22 mouse cellular contexts compared by ENCODE assay signal in genomic region chr2:120131881-120132280, GRCm38 (mm10). TPM values are rescaled to one million over a fixed set of nuclear protein-coding genes. Genes with fewer than 3 reads are reported as not detected.
A peak's percentile ranks its signal among the peaks of the same experiment; 100 is the strongest.
DNase-seq lines count a peak whose midpoint lies in the region; ATAC-seq and TF ChIP-seq lines count a peak whose summit lies in the region.
"Had no signal": no experiment of that assay in that cellular context is flagged by ENCODE, and none has a peak within 500 bp of the region (broad histone marks: within the 10 kb centered on the region; RNA-seq: fewer than 3 reads in every experiment).

No protein-coding gene starts in this region.

- H3K9ac ChIP-seq in heart, embryonic 15.5 days = no peak overlapping the region
- no peak overlapping the region for H3K9ac ChIP-seq in lung, postnatal 0 days (replicated peaks; ENCODE audit: low read depth)
- H3K9ac ChIP-seq: embryonic facial prominence, embryonic 15.5 days; forebrain, postnatal 0 days had no signal

- no peak overlapping the region for H3K4me2 ChIP-seq in heart, embryonic 15.5 days
- no peak overlapping the region for H3K4me2 ChIP-seq in lung, postnatal 0 days (replicated peaks; ENCODE audit: low read depth, low read length)
- H3K4me2 ChIP-seq: embryonic facial prominence, embryonic 15.5 days had no signal

- no peak overlapping the region for H3K4me3 ChIP-seq in heart, embryonic 15.5 days
- H3K4me3 ChIP-seq in lung, postnatal 0 days (ENCODE audit: low read depth, low read length) = no peak overlapping the region
- no peak overlapping the region for H3K4me3 ChIP-seq in macrophage (ENCODE audit: inconsistent target)
- H3K4me3 ChIP-seq: embryonic facial prominence, embryonic 15.5 days; forebrain, embryonic 10.5 days; left cerebral cortex, adult 2 months had no signal

- no peak for ATAC-seq in heart, embryonic 15.5 days (replicated peaks; ENCODE audit: insufficient number of reproducible peaks, insufficient read depth, low FRiP score, low read depth)
- no peak for ATAC-seq in lung, postnatal 0 days
- ATAC-seq: activated CD4-positive, CD25-positive, alpha-beta regulatory T cell, adult 4 months; forebrain, postnatal 0 days had no signal

- peaks cover 86% of the 10 kb centered on the region for H3K4me1 ChIP-seq in heart, embryonic 15.5 days (replicated peaks)
- peaks cover 32% of the 10 kb centered on the region for H3K4me1 ChIP-seq in lung, postnatal 0 days (ENCODE audit: insufficient read depth, low read depth, low read length)

- peaks cover 9% of the 10 kb centered on the region; the same call in 1 of the 2 replicates for H3K36me3 ChIP-seq in heart, embryonic 15.5 days
- no peaks in the 10 kb centered on the region for H3K36me3 ChIP-seq in lung, postnatal 0 days (ENCODE audit: insufficient read depth, low read length)
- peaks cover 31% of the 10 kb centered on the region for H3K36me3 ChIP-seq in macrophage (ENCODE audit: inconsistent target)
- H3K36me3 ChIP-seq: embryonic facial prominence, embryonic 15.5 days had no signal

- H3K27ac ChIP-seq in heart, embryonic 15.5 days = peak overlapping the region; percentile 92
- H3K27ac ChIP-seq in lung, postnatal 0 days (ENCODE audit: low read length) = peak overlapping the region; percentile 59; the same call in 1 of the 2 replicates
- H3K27ac ChIP-seq in macrophage = peak overlapping the region; percentile 95; the same call in 1 of the 2 replicates
- H3K27ac ChIP-seq: embryonic facial prominence, embryonic 15.5 days; forebrain, embryonic 10.5 days; left cerebral cortex, adult 2 months had no signal

- DNase-seq in heart, postnatal 36 days = no peak
- peak; percentile 47 for DNase-seq in lung, postnatal 0 days (ENCODE audit: low spot score)
- DNase-seq in lung, postnatal 4 days = no peak
- DNase-seq in NIH3T3 (ENCODE audit: low read depth) = peak; percentile 62
- no peak for DNase-seq in cerebellum, adult 18-20 months
- DNase-seq: adrenal gland, postnatal 14 days; cerebellum, adult 11-12 months; cerebellum, postnatal 36 days; forebrain, postnatal 0 days; gastrocnemius, postnatal 36 days; kidney, adult 8-10 months; kidney, postnatal 14 days; left cerebral cortex, postnatal 4 days; liver; right cerebral cortex, postnatal 4 days; thymus, postnatal 14 days had no signal

- WGBS in heart, embryonic 15.5 days = 42% methylated on average over 1 of the region's 1 CpGs
- 35% methylated on average over 1 of the region's 1 CpGs for WGBS in lung, postnatal 0 days
- 75% methylated on average over 1 of the region's 1 CpGs for WGBS in macrophage (ENCODE audit: missing documents)

- H3K79me2 ChIP-seq in macrophage (ENCODE audit: inconsistent target) = peaks cover 96% of the 10 kb centered on the region

- 0 out of 2 replicates have a peak, but pooled peaks have one; percentile 23 for TF ChIP-seq EP300 in lung, postnatal 0 days (IDR thresholded peaks at IDR 0.05)

- no peaks in the 10 kb centered on the region for H3K27me3 ChIP-seq in heart, embryonic 15.5 days
- no peaks in the 10 kb centered on the region for H3K27me3 ChIP-seq in lung, postnatal 0 days (replicated peaks; ENCODE audit: insufficient read depth, low read length)
- H3K27me3 ChIP-seq: embryonic facial prominence, embryonic 15.5 days had no signal

- no peak for TF ChIP-seq CTCF in lung, postnatal 0 days (IDR thresholded peaks at IDR 0.05)

- intact Hi-C loops in heart, postnatal 36 days (cut with DNase I) = no loop called here

- no peaks in the 10 kb centered on the region for H3K9me3 ChIP-seq in heart, embryonic 15.5 days (replicated peaks)
- H3K9me3 ChIP-seq in lung, postnatal 0 days (ENCODE audit: low read length) = no peaks in the 10 kb centered on the region
- H3K9me3 ChIP-seq: embryonic facial prominence, embryonic 15.5 days; forebrain, embryonic 10.5 days had no signal

RNA-seq across cellular contexts. Expression of gene Ehd4, which starts 22.5 kb away (rescaled TPM):
- polyA plus RNA-seq in heart, embryonic 15.5 days (2015; fragmentation: Nextera tagmentation; extraction: Ambion mirVana) = 164 and 188 TPM in 2 replicates
- total RNA-seq in heart, postnatal 36 days (2021) = 100 to 1,000 TPM; 372 to 460 TPM
- 228 and 262 TPM in 2 replicates for polyA plus RNA-seq in lung, postnatal 0 days (2015; fragmentation: Nextera tagmentation; extraction: Ambion mirVana)
- total RNA-seq in macrophage (2018; cell fraction: chromatin; rRNA removed) = 100 to 1,000 TPM in 13 of 26 experiments, 10 to 100 TPM in 13; 30.2 to 195 (median 102) TPM
- total RNA-seq in macrophage (2018; cell fraction: cytosol; rRNA removed) = 100 to 1,000 TPM; 274 to 430 (median 371) TPM
- 100 to 1,000 TPM in 25 of 26 experiments, 10 to 100 TPM in 1; 98.0 to 295 (median 201) TPM for total RNA-seq in macrophage (2018; cell fraction: nucleus; rRNA removed)
- 253 to 336 TPM (median 297 TPM) in 3 replicates for polyA plus RNA-seq in macrophage (2018)

Comparison
In these comparisons a context has a peak if more than half of its experiments do, and no peak if none do; other contexts are left out.
1. DNase-seq: peak in lung, postnatal 0 days (single experiment) and NIH3T3 (single experiment); none in heart, postnatal 36 days (0 of 2), lung, postnatal 4 days (0 of 2) and cerebellum, adult 18-20 months (0 of 2).
2. Peak in every context shown above with its lines, with median percentiles within 50 percentile points of each other: H3K27ac ChIP-seq.